Mouse (Mus musculus) lung, postnatal 25 days (tissue): ENCODE measurements around the gene Pex16.

Source experiments
- DNase-seq: peaks from one replicate; pipeline ENCODE4 v3.0.0; 2022; ENCODE audit warnings: low spot score

The Pex16 gene

GRCm38 (mm10) chr2:92423156-92423555 is 48.7 kb downstream of the Pex16 start:
- no peak for DNase-seq

GRCm38 (mm10) chr2:92423702-92424461 is 49.4 kb downstream of the Pex16 start:
- DNase-seq: peak; percentile 98

GRCm38 (mm10) chr2:92424462-92425308 is 50.2 kb downstream of the Pex16 start:
- DNase-seq: peak; percentile 91

GRCm38 (mm10) chr2:92425366-92425765 is 50.9 kb downstream of the Pex16 start:
- DNase-seq: no peak

GRCm38 (mm10) chr2:92426426-92426825 is 52.0 kb downstream of the Pex16 start:
- DNase-seq: peak; percentile 50

GRCm38 (mm10) chr2:92427882-92428281 is 53.4 kb downstream of the Pex16 start:
- peak; percentile 94 for DNase-seq

- DNase-seq: no peak
These were observed 55.6 kb downstream of the Pex16 start for GRCm38 (mm10) chr2:92430089-92430488.
